Mouse (Mus musculus): ENCODE results near the gene Spaar. TPM values are rescaled to one million over a fixed set of nuclear protein-coding genes. Genes with fewer than 3 reads are reported as not detected.

Gene Spaar
- polyA plus RNA-seq (2014; fragmentation: Nextera tagmentation; extraction: Ambion mirVana) = 0.04 and 0.05 TPM in 2 replicates

DNA sequence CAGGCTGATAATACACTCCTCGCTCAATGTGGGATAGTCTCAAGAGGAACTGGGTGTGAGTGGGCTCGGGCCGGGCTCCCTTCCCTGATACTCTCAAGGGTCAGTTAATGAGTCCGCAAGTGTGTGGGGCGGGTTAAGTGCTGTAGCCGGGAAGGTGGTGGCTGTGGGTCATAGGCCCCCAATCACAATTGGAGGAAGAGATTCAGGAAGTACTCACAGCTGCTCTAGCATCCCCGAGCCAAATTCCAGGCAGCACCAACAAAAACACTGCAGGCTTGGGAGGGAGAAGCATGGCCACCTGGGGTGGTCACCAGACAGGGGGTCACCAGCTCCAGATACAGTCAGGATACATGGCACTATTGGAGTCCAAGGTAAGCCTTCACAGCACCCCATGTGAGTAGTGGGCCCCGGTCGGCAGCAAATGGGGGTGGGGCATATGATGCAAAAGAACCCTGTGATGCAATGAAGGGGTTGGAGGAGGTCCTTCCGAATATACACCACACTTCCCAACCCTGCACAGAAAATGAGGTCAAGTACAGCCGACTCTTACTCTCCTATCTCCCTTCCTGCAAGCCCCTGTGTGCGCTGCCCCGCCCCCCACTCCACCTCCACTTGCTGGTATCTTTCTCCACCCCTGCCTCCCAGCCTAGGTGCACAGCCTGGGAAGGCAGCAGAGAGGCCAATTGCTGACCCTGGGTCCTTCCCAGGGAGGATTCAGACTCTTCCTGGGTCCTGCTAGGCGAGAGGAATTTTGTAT, at the start of gene Spaar:
Spaar (plus strand) TSS at position 241 of the 757 bp plus-strand sequence.
- no peak for DNase-seq (ENCODE audit: low spot score)
- ATAC-seq (ENCODE audit: low read depth) = no peak
- Histone ChIP-seq H3K27me3 (replicated peaks; ENCODE audit: control insufficient read depth, insufficient read depth, low read length) (no peaks in the 10 kb centered on the region), H3K9me3 (ENCODE audit: control insufficient read depth, low read length) (no peaks in the 10 kb centered on the region), H3K4me2 (ENCODE audit: low read depth, low read length) (no peak within 1 kb of the TSS), H3K9ac (ENCODE audit: low read depth, low read length) (no peak within 1 kb of the TSS), H3K4me1 (ENCODE audit: control insufficient read depth, insufficient read depth, low read length) (peaks cover 15% of the 10 kb centered on the region; the same call in 1 of the 2 replicates), H3K36me3 (ENCODE audit: control insufficient read depth, insufficient read depth, low read length) (no peaks in the 10 kb centered on the region), H3K27ac (replicated peaks; ENCODE audit: low read depth, low read length) (0 out of 2 replicates have a peak within 1 kb of the TSS, but pooled peaks have one; percentile 22), H3K4me3 (ENCODE audit: low read depth, low read length) (no peak within 1 kb of the TSS)
- WGBS = 69% methylated on average over 14 of the region's 14 CpGs

- 91% methylated on average over 17 of the region's 17 CpGs for WGBS
- ATAC-seq (ENCODE audit: low read depth) = no peak
- peaks cover 37% of the 10 kb centered on the region; the same call in 1 of the 2 replicates for H3K36me3 ChIP-seq (ENCODE audit: control insufficient read depth, insufficient read depth, low read length)
Observed at GRCm38 (mm10) chr4:43690021-43690420, 39.8 kb upstream of the Spaar start.

GRCm38 (mm10) chr4:43691026-43691425, 38.8 kb upstream of the Spaar start:
- no peak overlapping the region for H3K4me2 ChIP-seq (ENCODE audit: low read depth, low read length)
- H3K27ac ChIP-seq (replicated peaks; ENCODE audit: low read depth, low read length) = no peak overlapping the region
- ATAC-seq (ENCODE audit: low read depth) (no peak), DNase-seq (ENCODE audit: low spot score) (no peak)
- H3K9ac ChIP-seq (ENCODE audit: low read depth, low read length) = no peak overlapping the region
- H3K9me3 ChIP-seq (ENCODE audit: control insufficient read depth, low read length) = no peaks in the 10 kb centered on the region
- 71% methylated on average over 5 of the region's 5 CpGs for WGBS
- H3K4me1 ChIP-seq (ENCODE audit: control insufficient read depth, insufficient read depth, low read length) = no peaks in the 10 kb centered on the region
- no peak overlapping the region for H3K4me3 ChIP-seq (ENCODE audit: low read depth, low read length)
- H3K36me3 ChIP-seq (ENCODE audit: control insufficient read depth, insufficient read depth, low read length) = peaks cover 34% of the 10 kb centered on the region; the same call in 1 of the 2 replicates
- no peaks in the 10 kb centered on the region for H3K27me3 ChIP-seq (replicated peaks; ENCODE audit: control insufficient read depth, insufficient read depth, low read length)

More at GRCm38 (mm10) chr4:43690021-43690420, 39.8 kb upstream of the Spaar start:
- Histone ChIP-seq H3K27ac (replicated peaks; ENCODE audit: low read depth, low read length) (no peak overlapping the region), H3K4me2 (ENCODE audit: low read depth, low read length) (no peak overlapping the region), H3K27me3 (replicated peaks; ENCODE audit: control insufficient read depth, insufficient read depth, low read length) (no peaks in the 10 kb centered on the region), H3K4me3 (ENCODE audit: low read depth, low read length) (no peak overlapping the region), H3K9me3 (ENCODE audit: control insufficient read depth, low read length) (no peaks in the 10 kb centered on the region), H3K9ac (ENCODE audit: low read depth, low read length) (no peak overlapping the region), H3K4me1 (ENCODE audit: control insufficient read depth, insufficient read depth, low read length) (no peaks in the 10 kb centered on the region)
- no peak for DNase-seq (ENCODE audit: low spot score)

GRCm38 (mm10) chr4:43693806-43694241, 36.0 kb upstream of the Spaar start:
- H3K36me3 ChIP-seq (ENCODE audit: control insufficient read depth, insufficient read depth, low read length) = peaks cover 15% of the 10 kb centered on the region; the same call in 1 of the 2 replicates
- 77% methylated on average over 5 of the region's 5 CpGs for WGBS
- DNase-seq (ENCODE audit: low spot score) = no peak
- H3K27ac ChIP-seq (replicated peaks; ENCODE audit: low read depth, low read length) = no peak overlapping the region
- H3K4me3 ChIP-seq (ENCODE audit: low read depth, low read length) = no peak overlapping the region
- no peak overlapping the region for H3K9ac ChIP-seq (ENCODE audit: low read depth, low read length)
- no peak overlapping the region for H3K4me2 ChIP-seq (ENCODE audit: low read depth, low read length)
- H3K4me1 ChIP-seq (ENCODE audit: control insufficient read depth, insufficient read depth, low read length) = no peaks in the 10 kb centered on the region
- no peaks in the 10 kb centered on the region for H3K9me3 ChIP-seq (ENCODE audit: control insufficient read depth, low read length)
- no peaks in the 10 kb centered on the region for H3K27me3 ChIP-seq (replicated peaks; ENCODE audit: control insufficient read depth, insufficient read depth, low read length)
- ATAC-seq (ENCODE audit: low read depth) = no peak; the same call in 1 of the 2 replicates

GRCm38 (mm10) chr4:43694439-43695248, 35.2 kb upstream of the Spaar start:
- no peak for DNase-seq (ENCODE audit: low spot score)
- no peak overlapping the region for H3K9ac ChIP-seq (ENCODE audit: low read depth, low read length)
- H3K4me1 ChIP-seq (ENCODE audit: control insufficient read depth, insufficient read depth, low read length) = no peaks in the 10 kb centered on the region
- peaks cover 7% of the 10 kb centered on the region; the same call in 1 of the 2 replicates for H3K36me3 ChIP-seq (ENCODE audit: control insufficient read depth, insufficient read depth, low read length)
- H3K27ac ChIP-seq (replicated peaks; ENCODE audit: low read depth, low read length) = no peak overlapping the region
- H3K4me3 ChIP-seq (ENCODE audit: low read depth, low read length) = no peak overlapping the region
- ATAC-seq (ENCODE audit: low read depth) = no peak
- no peaks in the 10 kb centered on the region for H3K27me3 ChIP-seq (replicated peaks; ENCODE audit: control insufficient read depth, insufficient read depth, low read length)
- no peaks in the 10 kb centered on the region for H3K9me3 ChIP-seq (ENCODE audit: control insufficient read depth, low read length)
- WGBS = 93% methylated on average over 1 of the region's 1 CpGs
- no peak overlapping the region for H3K4me2 ChIP-seq (ENCODE audit: low read depth, low read length)

- Histone ChIP-seq H3K4me1 (ENCODE audit: control insufficient read depth, insufficient read depth, low read length) (no peaks in the 10 kb centered on the region), H3K9ac (ENCODE audit: low read depth, low read length) (no peak overlapping the region), H3K4me2 (ENCODE audit: low read depth, low read length) (no peak overlapping the region), H3K4me3 (ENCODE audit: low read depth, low read length) (no peak overlapping the region), H3K27ac (replicated peaks; ENCODE audit: low read depth, low read length) (no peak overlapping the region), H3K27me3 (replicated peaks; ENCODE audit: control insufficient read depth, insufficient read depth, low read length) (no peaks in the 10 kb centered on the region), H3K36me3 (ENCODE audit: control insufficient read depth, insufficient read depth, low read length) (peaks cover 1% of the 10 kb centered on the region; the same call in 1 of the 2 replicates), H3K9me3 (ENCODE audit: control insufficient read depth, low read length) (no peaks in the 10 kb centered on the region)
- DNase-seq (ENCODE audit: low spot score) (peak; percentile 16), ATAC-seq (ENCODE audit: low read depth) (no peak)
- WGBS = 27% methylated on average over 9 of the region's 9 CpGs
Observed at GRCm38 (mm10) chr4:43695249-43695671, 34.6 kb upstream of the Spaar start.

DNA sequence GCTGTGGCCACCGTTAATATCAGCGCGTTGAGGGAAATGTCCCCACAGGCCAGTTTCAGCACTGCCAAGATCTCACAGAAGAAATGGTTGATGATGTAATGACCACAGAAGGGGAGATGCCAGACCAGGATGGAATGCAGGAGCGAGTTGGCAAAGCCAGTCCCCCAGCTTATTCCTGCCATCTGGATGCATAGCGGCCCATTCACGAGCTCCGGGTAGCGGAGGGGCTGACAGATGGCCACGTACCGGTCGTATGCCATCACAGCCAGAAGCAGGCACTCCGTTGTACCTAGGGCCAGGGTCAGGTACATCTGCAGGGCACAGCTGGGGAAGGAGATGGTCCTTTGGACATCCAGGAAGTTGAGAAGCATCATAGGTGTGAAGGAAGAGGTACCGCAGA, 33.3 kb upstream of the Spaar start:
- no peak overlapping the region for H3K4me2 ChIP-seq (ENCODE audit: low read depth, low read length)
- H3K4me1 ChIP-seq (ENCODE audit: control insufficient read depth, insufficient read depth, low read length) = no peaks in the 10 kb centered on the region
- no peak overlapping the region for H3K9ac ChIP-seq (ENCODE audit: low read depth, low read length)
- H3K36me3 ChIP-seq (ENCODE audit: control insufficient read depth, insufficient read depth, low read length) = no peaks in the 10 kb centered on the region
- no peak overlapping the region for H3K4me3 ChIP-seq (ENCODE audit: low read depth, low read length)
- DNase-seq (ENCODE audit: low spot score) (no peak), ATAC-seq (ENCODE audit: low read depth) (no peak)
- no peaks in the 10 kb centered on the region for H3K9me3 ChIP-seq (ENCODE audit: control insufficient read depth, low read length)
- no peak overlapping the region for H3K27ac ChIP-seq (replicated peaks; ENCODE audit: low read depth, low read length)
- 89% methylated on average over 13 of the region's 13 CpGs for WGBS
- H3K27me3 ChIP-seq (replicated peaks; ENCODE audit: control insufficient read depth, insufficient read depth, low read length) = no peaks in the 10 kb centered on the region

GRCm38 (mm10) chr4:43700707-43701106, 29.1 kb upstream of the Spaar start, which contains the start of gene Olfr70:
Olfr70 (minus strand) TSS chr4:43700807.
- H3K27ac ChIP-seq (replicated peaks; ENCODE audit: low read depth, low read length) = no peak within 1 kb of the TSS
- no peaks in the 10 kb centered on the region for H3K27me3 ChIP-seq (replicated peaks; ENCODE audit: control insufficient read depth, insufficient read depth, low read length)
- no peaks in the 10 kb centered on the region for H3K4me1 ChIP-seq (ENCODE audit: control insufficient read depth, insufficient read depth, low read length)
- no peaks in the 10 kb centered on the region for H3K36me3 ChIP-seq (ENCODE audit: control insufficient read depth, insufficient read depth, low read length)
- no peak within 1 kb of the TSS for H3K9ac ChIP-seq (ENCODE audit: low read depth, low read length)
- ATAC-seq (ENCODE audit: low read depth) (no peak), DNase-seq (ENCODE audit: low spot score) (no peak)
- no peak within 1 kb of the TSS for H3K4me3 ChIP-seq (ENCODE audit: low read depth, low read length)
- WGBS = 87% methylated on average over 6 of the region's 6 CpGs
- no peaks in the 10 kb centered on the region for H3K9me3 ChIP-seq (ENCODE audit: control insufficient read depth, low read length)
- no peak within 1 kb of the TSS for H3K4me2 ChIP-seq (ENCODE audit: low read depth, low read length)

Measured in embryonic facial prominence, embryonic 14.5 days (tissue).